Mouse (Mus musculus) thymus, postnatal 0 days (tissue): Measurements from ENCODE around the gene Obscn. TPM values are rescaled to one million over a fixed set of nuclear protein-coding genes. Genes with fewer than 3 reads are reported as not detected.

Experiments
- DNase-seq: peaks from one replicate; pipeline ENCODE4 v3.0.0-alpha.2; 2015; ENCODE audit warnings: low spot score
- polyA plus RNA-seq: library from polyadenylated mRNA; unstranded; fragments of >200 nt; fragmentation: Nextera tagmentation; extraction: Ambion mirVana; gene quantifications from 2 replicates; pipeline ENCODE4 v1.2.1, GENCODE M21; 2015

Gene Obscn
- polyA plus RNA-seq, 1 experiment from 2014 or later, result 0.13 TPM

DNA sequence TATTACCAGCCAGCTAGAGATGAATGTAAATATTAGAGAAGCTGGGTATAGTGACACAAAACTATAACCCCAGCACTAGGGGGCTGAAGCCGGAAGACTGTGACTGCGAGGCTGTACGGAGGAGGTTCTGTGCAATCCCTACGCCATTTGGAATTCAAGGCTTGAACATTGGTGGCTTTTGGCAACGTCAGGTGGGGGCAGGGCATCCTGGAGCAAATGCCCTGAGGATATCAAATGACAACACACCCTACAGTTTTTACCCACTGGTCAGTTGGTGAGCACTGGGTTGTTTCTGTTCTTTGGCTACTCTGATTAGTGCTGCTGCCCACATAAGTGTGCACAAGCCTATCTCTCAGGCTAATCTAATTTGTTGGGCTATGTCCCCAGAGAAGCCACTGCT is 6.8 kb upstream of the Obscn start:
- no peak for DNase-seq

DNA sequence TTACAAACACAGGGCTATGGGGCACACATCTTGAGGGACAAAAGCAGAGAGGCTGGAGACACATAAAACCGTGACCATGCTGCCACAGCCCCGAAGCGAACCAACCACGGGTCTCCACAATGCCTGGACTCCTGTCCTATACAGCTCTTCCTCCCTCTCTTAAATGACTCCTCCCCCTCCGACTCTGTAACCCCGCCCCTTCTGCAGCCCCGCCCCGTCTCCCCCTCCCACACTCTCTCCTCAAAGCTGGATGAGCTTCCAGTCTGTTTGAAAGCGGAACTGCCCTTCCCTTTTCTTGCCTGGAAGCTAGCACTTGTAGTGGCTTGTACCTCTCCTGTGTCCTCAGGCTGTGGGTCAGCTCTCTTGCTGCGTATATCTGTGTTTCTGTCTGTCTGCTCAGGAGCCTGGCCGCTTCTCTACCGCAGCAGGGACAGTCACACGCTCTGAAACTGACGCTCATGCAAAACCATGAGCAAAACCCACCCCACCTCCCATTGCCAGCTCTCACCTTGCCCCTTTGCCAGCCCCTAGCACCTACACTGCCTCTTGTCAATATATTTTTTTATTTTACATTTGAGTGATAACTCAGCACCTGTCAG is 5.7 kb upstream of the Obscn start:
- no peak for DNase-seq

DNA sequence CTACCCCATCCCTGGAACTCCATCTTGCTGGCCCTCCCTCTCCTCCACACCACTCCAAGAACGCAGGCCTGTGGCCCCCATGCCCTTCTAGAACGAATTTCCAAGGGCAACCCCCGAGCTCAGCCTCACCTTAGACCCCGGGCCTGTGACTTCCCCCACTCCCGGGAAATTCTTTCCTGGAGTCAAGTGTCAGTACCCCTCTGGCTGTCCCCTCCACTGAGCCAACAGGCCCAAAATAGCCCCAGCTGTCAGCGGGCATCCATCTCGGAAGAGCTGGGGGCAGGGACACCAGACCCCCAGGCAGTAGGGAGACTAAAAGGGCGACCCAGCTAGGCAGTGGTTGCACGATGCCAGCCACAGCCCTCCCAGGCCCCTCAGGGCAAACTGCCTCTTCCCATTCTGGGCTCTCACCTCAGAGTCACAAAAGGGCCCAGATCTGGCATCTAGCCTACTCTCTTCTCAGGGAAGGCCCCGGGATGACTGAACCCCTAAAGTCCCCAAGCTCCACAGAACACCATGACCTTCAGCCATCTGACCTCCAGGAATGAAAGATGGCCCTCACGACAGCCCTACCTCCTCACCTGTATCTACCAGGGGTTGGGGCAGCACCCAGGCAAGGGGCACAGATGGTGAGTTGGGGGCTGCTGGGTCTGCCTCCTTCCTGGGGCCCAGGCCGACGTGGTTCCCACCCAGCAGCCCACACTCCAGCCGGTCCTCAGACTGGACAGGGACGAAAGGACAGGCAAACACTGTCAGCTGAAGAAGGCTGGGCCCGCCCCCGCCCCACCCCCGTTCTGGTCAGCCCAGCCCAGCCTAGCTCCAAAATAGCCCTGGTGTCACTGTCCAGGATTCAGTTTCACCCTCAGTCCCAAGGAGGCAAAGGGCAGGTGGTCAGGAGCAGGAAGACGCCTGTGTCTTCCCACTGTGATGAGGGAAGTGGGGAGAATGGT is 2.6 kb upstream of the Obscn start:
- DNase-seq, result no peak

DNA sequence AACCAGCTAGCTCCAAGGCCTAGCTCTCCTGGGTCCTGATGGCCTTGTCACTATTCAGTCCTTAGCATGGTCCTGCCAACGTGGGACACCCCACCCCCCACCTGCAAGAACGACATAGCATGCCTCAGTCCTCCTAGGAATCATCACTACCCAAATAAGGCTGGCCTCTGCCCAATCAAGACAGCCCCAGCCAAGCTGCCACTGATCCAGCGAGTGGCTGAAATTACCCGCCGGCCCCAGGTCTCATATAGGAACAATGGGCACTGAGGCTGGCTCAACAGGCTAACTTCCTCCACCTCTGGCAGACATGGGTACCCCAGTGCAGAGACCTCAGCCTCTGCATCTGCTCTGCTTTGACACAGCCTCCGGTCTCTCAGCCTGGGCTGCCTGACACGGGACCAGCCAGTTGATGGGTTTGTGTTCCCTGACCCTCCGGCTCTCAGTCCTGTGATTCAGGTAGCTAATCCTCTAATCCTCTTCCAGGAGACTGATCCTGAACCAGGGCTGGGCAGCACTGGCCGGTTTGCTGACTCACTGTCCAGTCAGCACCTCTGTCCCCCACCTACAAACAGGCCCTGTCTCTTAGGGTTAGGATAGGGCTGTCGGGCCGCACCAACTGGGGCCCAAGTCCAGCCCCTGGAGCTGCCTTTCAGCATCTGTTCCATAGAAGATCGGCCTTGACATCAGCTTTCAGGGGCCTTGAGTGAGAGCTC is 948 bp upstream of the Obscn start:
- no peak for DNase-seq

DNA sequence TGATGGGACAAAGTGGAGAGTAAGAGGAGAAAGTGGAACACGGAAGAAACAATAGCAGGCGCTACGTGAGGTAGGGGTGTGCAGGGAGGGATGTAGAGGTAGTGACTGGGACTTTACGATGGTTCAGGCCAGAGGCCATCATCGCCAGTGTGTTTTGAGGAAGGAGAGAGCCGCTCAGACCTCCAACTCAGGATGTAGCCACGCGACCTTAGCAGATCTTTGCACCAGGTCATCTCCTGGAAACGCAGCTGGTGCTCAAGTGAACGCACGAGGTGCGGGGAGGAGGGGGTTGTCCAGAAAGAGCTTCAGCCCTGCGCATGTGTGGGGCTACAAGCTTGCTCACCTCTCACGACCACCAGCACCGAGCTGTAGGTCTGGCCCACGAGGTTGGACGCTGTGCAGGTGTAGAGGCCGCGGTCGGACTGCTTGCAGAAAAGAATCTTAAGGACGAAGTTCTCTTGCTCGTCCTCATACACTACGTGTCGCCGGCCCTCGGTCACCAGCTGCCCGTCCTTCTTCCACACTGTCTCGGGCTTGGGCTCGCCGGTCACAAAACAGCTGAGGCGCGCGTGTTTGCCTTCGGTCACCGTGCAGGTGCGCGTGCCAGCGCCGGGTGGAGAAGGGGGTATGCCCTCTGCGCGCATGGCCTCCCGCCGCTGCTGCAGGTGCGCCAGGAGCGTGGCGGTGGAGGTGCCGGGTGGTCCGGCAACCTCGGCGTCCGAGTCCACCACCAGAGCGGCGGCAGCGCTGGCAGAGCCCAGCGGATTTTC is 966 bp downstream of the Obscn start:
- DNase-seq, result no peak

DNA sequence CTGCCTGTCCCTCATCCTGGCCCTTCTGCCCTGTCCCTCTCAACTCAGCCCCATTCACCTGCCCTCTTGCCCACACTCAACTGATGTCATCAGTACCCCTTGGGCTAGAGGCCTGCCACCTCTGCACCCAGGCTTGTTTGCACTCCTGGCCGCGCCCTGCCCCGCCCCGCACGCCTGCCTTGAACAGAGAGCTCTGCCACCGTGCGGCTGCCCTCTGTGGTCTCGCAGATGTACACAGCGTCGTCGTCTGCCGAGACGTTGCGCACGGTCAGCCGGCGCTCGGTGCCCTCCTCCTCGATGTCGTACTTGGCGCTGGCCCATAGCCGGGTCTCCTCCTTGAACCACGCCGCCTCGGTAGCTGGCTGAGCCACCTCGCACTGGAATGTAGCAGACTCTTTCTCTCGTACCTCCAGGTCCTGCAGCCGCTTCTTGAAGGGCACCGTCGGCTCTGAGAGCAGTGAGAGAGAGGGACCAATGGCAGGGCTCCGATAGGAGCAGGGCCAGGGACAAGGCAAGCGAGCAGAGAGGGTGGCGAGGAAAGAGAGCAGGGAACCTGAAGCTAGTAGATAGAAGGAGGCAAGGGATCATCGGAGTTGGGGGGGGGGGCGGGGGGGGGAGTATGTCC is 1.7 kb downstream of the Obscn start:
- no peak for DNase-seq

DNA sequence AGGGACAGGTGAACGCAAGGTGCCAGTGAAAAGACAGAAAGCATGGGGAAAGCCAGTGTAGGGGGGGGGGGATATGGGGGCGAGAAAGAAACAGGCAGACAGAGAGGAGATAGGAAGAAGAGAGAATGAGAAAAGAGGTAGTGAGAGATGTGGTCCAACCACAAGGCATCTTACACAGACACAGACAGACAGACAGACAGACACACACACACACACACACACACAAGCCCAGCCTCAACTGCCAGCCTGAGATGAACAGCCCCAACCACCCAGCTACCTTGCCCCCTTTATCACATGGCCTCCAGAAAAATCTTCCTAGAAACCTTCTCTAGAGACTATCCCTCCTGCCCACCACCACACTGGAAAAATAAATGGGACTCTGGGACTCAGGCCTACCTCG is 4.1 kb downstream of the Obscn start:
- no peak for DNase-seq

DNA sequence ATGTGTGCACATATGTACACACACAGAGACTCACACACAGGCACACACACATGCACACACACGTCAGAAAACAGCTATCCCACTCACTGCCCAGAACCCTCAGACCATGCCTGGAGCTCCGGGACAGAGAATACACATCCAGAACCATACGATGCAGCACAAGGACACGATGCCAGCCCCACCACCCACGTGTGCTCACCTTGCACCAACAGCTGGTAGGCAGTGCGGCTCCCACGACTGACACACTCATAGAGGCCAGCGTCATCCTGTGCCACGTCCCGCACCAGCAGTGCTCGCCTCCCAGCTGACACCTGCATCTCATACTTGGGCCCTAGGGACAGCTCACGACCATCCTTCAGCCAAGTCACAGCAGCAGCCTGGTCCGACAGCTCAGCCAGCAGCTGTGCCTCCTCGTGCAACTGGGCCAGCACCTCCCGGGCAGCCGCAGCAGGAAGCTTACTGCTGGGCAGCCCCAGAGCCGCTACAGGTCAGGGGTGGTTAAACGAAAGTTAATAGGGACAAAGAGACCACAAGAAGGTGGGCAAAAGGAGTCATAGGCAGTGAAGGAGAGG is 4.8 kb downstream of the Obscn start:
- no peak for DNase-seq

DNA sequence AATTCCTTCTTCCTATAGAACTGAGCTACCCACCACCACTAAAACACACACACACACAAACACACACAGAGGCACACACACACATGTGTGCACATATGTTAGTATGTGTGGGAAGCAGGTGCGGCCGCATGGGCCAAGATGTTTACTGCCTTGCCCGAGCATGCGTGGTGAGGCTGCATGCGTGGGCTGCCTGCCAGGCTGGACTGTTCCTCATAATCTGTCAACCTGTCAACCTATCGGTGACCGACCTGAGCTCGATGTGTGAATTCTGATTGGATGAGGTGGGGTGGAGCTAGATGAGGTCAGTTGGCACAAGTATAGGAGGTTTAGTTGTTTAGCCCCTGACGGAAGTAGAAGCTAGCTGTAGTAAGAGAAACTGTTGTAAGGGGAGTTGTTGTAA is 5.4 kb downstream of the Obscn start:
- no peak for DNase-seq

DNA sequence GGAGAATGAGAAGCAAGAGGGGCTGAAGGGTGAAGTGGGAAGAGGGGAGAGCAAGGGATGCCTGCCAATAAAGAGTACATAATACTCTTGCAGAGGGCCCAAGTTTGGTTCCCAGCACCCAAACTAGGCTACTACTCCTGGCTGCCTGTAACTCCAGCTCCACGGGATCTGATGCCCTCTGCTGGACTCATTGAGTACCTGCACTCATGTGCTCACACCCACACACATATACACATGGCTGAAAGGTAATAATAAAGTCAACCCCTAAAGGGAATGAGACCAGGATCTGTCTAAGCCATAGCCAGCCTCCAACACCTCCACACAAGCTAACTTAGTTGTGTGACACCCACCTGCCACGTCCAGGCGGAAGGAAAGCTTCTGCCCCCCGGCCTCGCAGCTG is 30.3 kb downstream of the Obscn start:
- DNase-seq, result no peak

DNA sequence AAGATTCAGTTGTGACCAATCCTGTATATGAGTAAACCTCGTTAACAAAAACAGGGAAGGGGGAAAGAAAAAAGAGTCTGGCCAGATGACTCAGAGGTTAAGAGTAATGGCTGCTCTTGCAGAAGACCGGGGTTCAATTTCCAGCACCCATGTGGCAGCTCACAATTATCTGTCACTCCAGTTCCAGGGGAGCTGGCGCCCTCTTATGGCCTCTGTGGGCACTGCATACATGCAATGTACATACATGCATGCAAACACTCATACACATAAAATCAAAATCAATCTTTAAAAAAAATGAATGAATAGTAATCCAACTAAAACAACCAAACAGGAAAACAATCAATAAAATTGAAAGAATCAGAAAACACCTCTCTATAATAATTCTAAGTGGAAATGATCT is 33.9 kb downstream of the Obscn start:
- no peak for DNase-seq

DNA sequence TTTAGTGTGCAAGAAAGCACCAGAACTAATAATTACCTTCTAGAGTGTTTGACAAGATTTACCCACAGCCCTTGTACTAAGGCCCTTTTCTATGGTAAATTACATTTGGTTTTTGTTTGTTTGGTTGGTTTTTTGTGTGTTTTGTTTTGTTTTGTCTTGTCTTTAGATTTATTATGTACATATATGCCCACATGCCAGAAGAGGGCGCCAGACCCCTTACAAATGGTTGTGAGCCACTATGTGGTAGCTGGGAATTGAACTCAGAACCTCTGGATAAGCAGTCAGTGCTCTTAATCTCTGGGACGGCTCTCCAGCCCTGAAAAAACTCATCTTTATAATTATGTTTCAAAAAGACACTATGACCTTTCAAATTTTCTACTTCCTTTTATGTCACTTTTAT is 37.9 kb downstream of the Obscn start:
- peak; percentile 55 for DNase-seq

DNA sequence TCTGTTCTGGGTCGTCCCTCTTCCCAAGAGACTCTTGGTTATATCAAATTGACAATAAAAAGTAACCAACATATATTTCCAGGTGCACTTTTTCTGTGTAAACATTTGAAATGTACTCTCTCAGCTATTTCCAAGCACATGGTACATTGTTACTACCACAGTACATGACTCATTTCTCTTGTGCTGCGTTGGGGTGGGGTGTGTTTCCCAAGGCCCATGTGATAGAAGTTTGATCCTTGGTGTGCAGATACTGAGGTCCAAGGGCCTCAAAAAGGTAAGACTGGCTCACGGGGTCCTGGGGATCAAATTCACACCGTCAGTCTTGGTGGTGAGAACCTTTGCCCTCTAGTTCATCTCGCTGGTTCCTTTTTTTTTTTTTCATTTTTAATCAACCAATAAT is 38.4 kb downstream of the Obscn start:
- no peak for DNase-seq

DNA sequence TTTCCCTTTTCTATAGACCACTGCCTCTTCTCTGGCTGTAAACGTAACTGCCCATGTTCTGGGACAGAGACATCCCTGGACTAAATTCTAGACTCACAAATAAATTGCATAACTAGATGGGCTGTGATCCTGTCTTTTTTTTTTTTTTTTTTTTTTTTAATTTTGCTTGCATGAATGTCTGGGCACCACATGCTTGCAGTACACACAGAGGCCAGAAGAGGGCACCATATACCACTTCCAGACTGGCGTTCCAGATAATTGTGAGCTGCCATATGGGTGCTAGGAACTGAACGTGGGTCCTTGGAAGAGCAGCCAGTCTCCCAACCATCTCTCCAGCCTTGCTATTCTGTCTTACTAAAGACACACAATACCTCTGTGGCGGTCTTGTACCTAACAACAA is 42.0 kb downstream of the Obscn start:
- DNase-seq, result peak; percentile 13

DNA sequence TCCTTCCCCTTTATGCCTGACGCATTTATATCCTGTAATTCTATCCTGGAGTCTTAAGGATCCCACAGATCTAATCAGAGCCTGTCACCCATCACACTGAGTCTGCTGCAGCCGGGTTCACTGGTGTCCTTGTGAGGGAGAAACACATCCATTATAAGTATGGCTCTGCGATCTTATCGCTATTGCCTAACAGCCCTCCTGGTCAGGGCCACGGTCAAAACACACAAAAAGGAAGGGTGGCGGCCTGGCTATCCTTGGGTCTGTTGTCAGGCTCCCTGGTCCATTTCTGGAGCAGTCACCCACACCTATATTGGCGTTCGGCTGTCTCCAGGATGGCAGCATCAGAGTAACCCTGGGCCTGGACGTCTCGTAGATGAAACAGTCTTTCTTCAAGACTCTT is 48.6 kb downstream of the Obscn start:
- no peak for DNase-seq

DNA sequence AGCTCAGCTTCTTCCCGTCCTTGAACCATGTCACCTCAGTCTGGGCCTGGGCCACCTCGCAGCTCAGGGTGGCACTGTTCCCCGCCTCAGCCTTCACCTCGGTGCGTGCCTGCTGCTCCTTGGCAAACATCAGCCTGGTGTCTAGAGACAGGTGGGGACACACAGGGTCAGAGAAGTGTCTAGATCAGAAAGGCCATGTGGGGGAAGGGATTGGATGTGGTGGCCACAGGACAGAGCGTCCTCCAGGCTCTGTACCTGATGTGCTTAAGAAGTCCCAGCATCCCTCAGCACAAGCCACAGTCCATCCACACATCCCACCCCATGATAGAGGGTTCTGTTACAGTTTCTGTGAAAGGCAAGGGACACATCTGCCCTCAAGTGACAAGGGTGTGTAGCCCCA is 51.0 kb downstream of the Obscn start:
- no peak for DNase-seq

DNA sequence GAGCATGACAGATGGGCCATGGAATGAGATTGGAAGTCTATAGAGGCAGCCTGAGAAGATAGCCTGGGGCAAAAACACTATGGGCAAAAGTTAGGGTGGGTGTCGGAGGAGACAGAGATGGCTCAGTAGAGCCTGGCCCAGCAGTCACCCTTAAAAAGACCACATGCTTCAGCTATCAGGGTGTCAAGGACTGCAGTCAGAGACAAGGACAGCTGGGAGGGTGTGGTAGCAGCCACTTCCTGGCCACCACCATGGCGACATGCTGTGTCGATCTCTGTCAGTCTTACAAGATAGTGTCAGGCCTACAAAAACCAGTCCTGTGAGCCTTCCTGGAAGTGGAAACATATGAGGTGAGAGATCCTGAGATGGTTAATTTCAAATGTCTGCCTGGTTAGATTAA is 53.1 kb downstream of the Obscn start:
- DNase-seq, result no peak

DNA sequence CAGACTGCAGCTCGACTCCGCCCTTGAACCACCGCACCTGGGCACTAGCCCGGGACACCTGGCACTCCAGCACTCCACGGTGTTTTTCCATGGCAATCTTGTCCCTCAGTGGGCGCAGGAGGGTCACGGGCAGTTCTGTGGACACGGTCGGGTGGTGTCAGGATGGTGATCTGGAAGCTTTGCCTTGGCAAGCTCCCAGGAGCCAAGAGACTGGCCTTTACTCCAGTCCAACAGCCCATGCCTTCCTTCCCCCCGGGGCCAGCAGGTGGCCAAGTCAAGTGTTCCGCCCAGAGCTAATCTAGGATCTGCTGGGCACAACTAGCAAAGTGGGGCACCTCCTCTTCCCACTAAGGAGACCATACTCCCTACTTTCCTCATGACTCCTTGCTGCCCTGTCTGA is 57.9 kb downstream of the Obscn start:
- no peak for DNase-seq

DNA sequence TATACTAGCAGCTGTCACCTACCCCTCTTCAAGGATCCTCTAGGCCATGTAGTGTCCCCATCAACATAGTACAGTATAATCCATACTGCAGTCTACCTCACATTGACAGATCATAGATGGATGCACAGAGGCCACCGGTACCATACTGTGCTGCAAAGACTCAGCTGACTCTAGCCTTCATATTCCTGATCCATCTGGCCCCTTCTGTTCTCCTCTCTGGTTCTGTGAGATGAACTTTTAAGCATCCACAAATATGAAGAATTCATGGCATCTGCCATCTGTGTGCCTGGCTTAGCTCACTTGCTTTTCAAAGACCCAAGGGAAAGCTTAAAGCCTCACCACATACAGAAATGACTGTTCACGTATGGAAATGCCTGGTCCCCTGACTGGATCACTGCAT is 65.9 kb downstream of the Obscn start:
- DNase-seq, result no peak

DNA sequence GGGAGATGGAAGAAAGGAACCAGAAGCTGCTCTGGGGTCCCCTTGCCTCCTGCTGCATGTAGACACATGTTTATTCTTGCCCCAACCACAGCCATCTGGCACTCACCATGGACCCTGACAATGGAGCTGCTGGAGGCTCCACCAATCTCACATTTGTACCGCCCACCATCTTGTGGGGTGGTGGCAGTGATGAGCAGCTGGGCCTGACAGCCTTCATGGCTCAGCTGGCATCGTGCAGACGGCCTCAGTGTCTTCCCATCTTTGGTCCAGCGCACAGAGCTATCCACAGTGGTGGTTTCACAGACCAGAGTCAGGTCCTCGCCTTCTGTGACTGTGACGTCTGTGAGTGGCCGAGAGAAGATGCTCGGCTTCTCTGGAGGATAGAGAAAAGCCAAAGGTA is 67.3 kb downstream of the Obscn start:
- DNase-seq, result no peak

DNA sequence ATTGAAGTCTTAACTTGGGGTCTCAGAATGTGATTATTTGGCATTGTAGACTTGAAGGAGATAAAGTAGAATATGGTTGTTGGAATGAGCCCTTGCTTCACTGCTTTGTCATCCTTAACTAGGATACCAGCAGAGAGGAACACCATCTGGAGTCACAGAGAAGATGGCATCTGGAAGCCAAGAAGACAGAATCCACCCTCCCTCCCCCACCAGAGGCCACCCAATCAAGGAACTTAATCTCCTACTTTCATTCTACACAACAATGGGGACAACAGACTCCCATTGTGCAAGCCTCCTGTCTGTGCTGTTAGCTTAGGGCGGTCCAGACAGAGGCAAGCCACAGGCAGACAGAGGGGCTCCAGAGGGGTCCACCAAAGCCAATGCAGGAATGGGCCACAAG is 67.8 kb downstream of the Obscn start:
- DNase-seq, result no peak
